In genomic region chr12:27826208-27826607, GRCm38 (mm10) we compare ENCODE assay signal across 34 mouse cellular contexts.
DNase-seq lines count a peak whose midpoint lies in the region; ATAC-seq and TF ChIP-seq lines count a peak whose summit lies in the region.
"Had no signal": no experiment of that assay in that cellular context is flagged by ENCODE, and none has a peak within 500 bp of the region (broad histone marks: within the 10 kb centered on the region; RNA-seq: fewer than 3 reads in every experiment).

No protein-coding gene starts in this region.

- no peak for TF ChIP-seq CTCF in lung, adult 2 months (IDR thresholded peaks at IDR 0.05; ENCODE audit: insufficient read depth, low read length)
- TF ChIP-seq CTCF in lung, postnatal 0 days (IDR thresholded peaks at IDR 0.05) = no peak

- H3K36me3 ChIP-seq in lung, postnatal 0 days (ENCODE audit: insufficient read depth, low read length) = no peaks in the 10 kb centered on the region
- H3K36me3 ChIP-seq: embryonic facial prominence, embryonic 12.5 days; forebrain, embryonic 10.5 days; forebrain, embryonic 15.5 days; heart, embryonic 10.5 days; heart, embryonic 15.5 days; intestine, embryonic 15.5 days; limb, embryonic 12.5 days had no signal

- no peak overlapping the region for H3K27ac ChIP-seq in lung, postnatal 0 days (ENCODE audit: low read length)
- H3K27ac ChIP-seq: embryonic facial prominence, embryonic 12.5 days; forebrain, embryonic 10.5 days; forebrain, embryonic 15.5 days; heart, embryonic 10.5 days; heart, embryonic 15.5 days; hindbrain, postnatal 0 days; intestine, embryonic 15.5 days; kidney, postnatal 0 days; limb, embryonic 12.5 days; liver, embryonic 14.5 days; macrophage had no signal

- no peak overlapping the region for H3K4me3 ChIP-seq in lung, adult 2 months (replicated peaks; ENCODE audit: extremely low read depth, low read depth, low read length)
- no peak overlapping the region for H3K4me3 ChIP-seq in lung, postnatal 0 days (ENCODE audit: low read depth, low read length)
- H3K4me3 ChIP-seq: embryonic facial prominence, embryonic 12.5 days; forebrain, embryonic 10.5 days; forebrain, embryonic 15.5 days; heart, embryonic 10.5 days; heart, embryonic 15.5 days; intestine, embryonic 15.5 days; limb, embryonic 12.5 days had no signal

- H3K4me2 ChIP-seq in lung, postnatal 0 days (replicated peaks; ENCODE audit: low read depth, low read length) = no peak overlapping the region
- H3K4me2 ChIP-seq: embryonic facial prominence, embryonic 12.5 days; forebrain, embryonic 15.5 days; heart, embryonic 15.5 days; intestine, embryonic 15.5 days; limb, embryonic 12.5 days had no signal

- H3K9ac ChIP-seq in lung, postnatal 0 days (replicated peaks; ENCODE audit: low read depth) = no peak overlapping the region
- H3K9ac ChIP-seq: embryonic facial prominence, embryonic 12.5 days; forebrain, embryonic 15.5 days; heart, embryonic 15.5 days; intestine, embryonic 15.5 days; limb, embryonic 12.5 days; liver, embryonic 14.5 days had no signal

- no peak for TF ChIP-seq POLR2A in lung, adult 2 months (IDR thresholded peaks at IDR 0.05; ENCODE audit: borderline replicate concordance, extremely low read depth, low read depth, low read length)

- no peak; the same call in 1 of the 2 replicates for TF ChIP-seq EP300 in lung, postnatal 0 days (IDR thresholded peaks at IDR 0.05)

- H3K9me3 ChIP-seq in lung, postnatal 0 days (ENCODE audit: low read length) = no peaks in the 10 kb centered on the region
- H3K9me3 ChIP-seq: embryonic facial prominence, embryonic 12.5 days; forebrain, embryonic 10.5 days; forebrain, embryonic 15.5 days; heart, embryonic 10.5 days; heart, embryonic 15.5 days; intestine, embryonic 15.5 days; limb, embryonic 12.5 days had no signal

- WGBS in lung, adult 2 months = 68% methylated on average over 5 of the region's 5 CpGs
- WGBS in lung, postnatal 0 days = 55% methylated on average over 5 of the region's 5 CpGs

- H3K27me3 ChIP-seq in lung, postnatal 0 days (replicated peaks; ENCODE audit: insufficient read depth, low read length) = no peaks in the 10 kb centered on the region
- H3K27me3 ChIP-seq: embryonic facial prominence, embryonic 12.5 days; forebrain, embryonic 15.5 days; heart, embryonic 15.5 days; intestine, embryonic 15.5 days; limb, embryonic 12.5 days had no signal

- peak; percentile 68 for ATAC-seq in lung, postnatal 0 days
- no peak for ATAC-seq in erythroblast, adult 5-6 weeks (replicated peaks; ENCODE audit: low FRiP score, poor library complexity, severe bottlenecking)
- ATAC-seq: CD4-positive, CD25-positive, alpha-beta regulatory T cell, adult 4 months; forebrain, embryonic 15.5 days; hindbrain, postnatal 0 days; intestine, embryonic 15.5 days had no signal

- peaks cover 7% of the 10 kb centered on the region for H3K4me1 ChIP-seq in lung, adult 2 months (ENCODE audit: control insufficient read depth, insufficient read depth, low read length)
- no peaks in the 10 kb centered on the region for H3K4me1 ChIP-seq in lung, postnatal 0 days (ENCODE audit: insufficient read depth, low read depth, low read length)
- H3K4me1 ChIP-seq: embryonic facial prominence, embryonic 12.5 days; forebrain, embryonic 10.5 days; forebrain, embryonic 15.5 days; heart, embryonic 15.5 days; intestine, embryonic 15.5 days; limb, embryonic 12.5 days had no signal

- DNase-seq in lung, adult 18-20 months = peak; percentile 3 to 49
- no peak for DNase-seq in lung, adult 2 months
- peak; percentile 54 for DNase-seq in lung, postnatal 0 days (ENCODE audit: low spot score)
- peak; percentile 57 for DNase-seq in lung, postnatal 36 days
- DNase-seq in urinary bladder, postnatal 25 days (ENCODE audit: low spot score) = peak; percentile 25
- no peak for DNase-seq in right cerebral cortex, postnatal 14 days
- no peak for DNase-seq in kidney, postnatal 10 days
- DNase-seq: adrenal gland, postnatal 25 days; cerebellum, adult 11-12 months; cerebellum, adult 9-11 months; embryo, embryonic 11 days; gastrocnemius, postnatal 25 days; heart, adult 11 months; kidney, adult 8-10 months; layer of hippocampus, adult 9-11 months; midbrain, embryonic 14.5 days; retina, postnatal 1 day; right cerebral cortex, postnatal 25 days; spleen, adult 18-20 months; thymus, adult 2 months; thymus, postnatal 36 days had no signal

Comparison
In these comparisons a context has a peak if more than half of its experiments do, and no peak if none do; other contexts are left out.
1. DNase-seq: peak in lung, adult 18-20 months (2 of 2), lung, postnatal 0 days (single experiment), lung, postnatal 36 days (single experiment) and urinary bladder, postnatal 25 days (single experiment); none in lung, adult 2 months (single experiment), right cerebral cortex, postnatal 14 days (single experiment) and kidney, postnatal 10 days (single experiment).